Mouse (Mus musculus) ES-Bruce4 (cell line): ENCODE results near the gene Plg. TPM values are rescaled to one million over a fixed set of nuclear protein-coding genes. Genes with fewer than 3 reads are reported as not detected.

Source experiments
- H3K27ac ChIP-seq: 2 replicates; pipeline ENCODE4 v1.5.1; 2012; ENCODE audit warnings: low read length, inconsistent platforms; ENCODE audit not compliant: insufficient read depth
- H3K27me3 ChIP-seq: 2 replicates; pipeline ENCODE4 v1.6.1; 2012; ENCODE audit warnings: mild to moderate bottlenecking, low read length, inconsistent platforms; ENCODE audit not compliant: control insufficient read depth, poor library complexity, insufficient read depth, severe bottlenecking
- H3K36me3 ChIP-seq: 2 replicates; pipeline ENCODE4 v1.6.1; 2012; ENCODE audit warnings: inconsistent platforms, mild to moderate bottlenecking, low read length, moderate library complexity; ENCODE audit not compliant: control insufficient read depth, poor library complexity, insufficient read depth, severe bottlenecking
- H3K4me1 ChIP-seq: one replicate; pipeline ENCODE4 v1.8.1; 2011; ENCODE audit warnings: low read length; ENCODE audit not compliant: control insufficient read depth, insufficient read depth
- H3K4me3 ChIP-seq: 2 replicates; pipeline ENCODE4 v1.5.1; 2011; ENCODE audit warnings: low read depth, mild to moderate bottlenecking, low read length
- H3K9ac ChIP-seq: 2 replicates; pipeline ENCODE4 v1.6.1; 2012; ENCODE audit warnings: low read depth, mild to moderate bottlenecking, inconsistent platforms; ENCODE audit not compliant: poor library complexity, severe bottlenecking
- H3K9me3 ChIP-seq: replicated peaks from 2 replicates; pipeline ENCODE4 v1.6.1; 2012; ENCODE audit warnings: mild to moderate bottlenecking, low read length, inconsistent platforms; ENCODE audit not compliant: control insufficient read depth, poor library complexity, insufficient read depth, severe bottlenecking
- CTCF ChIP-seq: IDR thresholded peaks from one replicate; pipeline ENCODE4 v1.8.1; 2011; ENCODE audit warnings: low read depth, low read length
- EP300 ChIP-seq: IDR thresholded peaks from 2 replicates; pipeline ENCODE4 v1.6.1; 2011; ENCODE audit warnings: low read depth, low read length; ENCODE audit not compliant: insufficient read depth
- POLR2A ChIP-seq: IDR thresholded peaks from one replicate; pipeline ENCODE4 v1.8.1; 2011; ENCODE audit warnings: low read length; ENCODE audit not compliant: insufficient read depth
- polyA plus RNA-seq: library from polyadenylated mRNA; stranded (reverse); fragments of >200 nt; gene quantifications from 2 replicates; pipeline ENCODE4 v1.2.4, GENCODE M21; 2011; ENCODE audit warnings: low read depth; ENCODE audit not compliant: missing spikeins, insufficient read depth, insufficient read length

Gene Plg
- polyA plus RNA-seq, 1 experiment, result not detected

DNA sequence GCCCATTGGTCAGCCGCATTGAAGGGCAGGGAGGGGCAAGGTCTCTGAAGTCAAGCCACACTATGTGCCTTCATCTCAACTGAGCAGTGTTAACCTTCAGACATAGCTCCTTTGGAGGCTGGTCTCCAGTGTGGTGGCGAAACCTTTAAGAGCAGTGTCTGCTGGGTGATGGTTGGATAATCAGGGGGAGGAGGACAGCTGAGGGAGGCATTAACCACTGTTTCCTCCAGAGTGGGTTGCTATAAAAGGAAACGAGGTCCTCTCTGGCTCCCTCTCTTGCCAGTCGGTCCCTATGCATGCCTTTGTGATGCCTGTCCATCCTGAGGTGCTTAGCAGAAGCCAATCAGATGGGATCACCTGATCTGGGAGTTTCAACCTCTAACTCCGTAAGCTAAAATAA lies 90.3 kb downstream of the Plg start:
- H3K9ac ChIP-seq, result no peak overlapping the region
- no peak overlapping the region for H3K4me3 ChIP-seq
- no peaks in the 10 kb centered on the region for H3K4me1 ChIP-seq
- TF ChIP-seq CTCF (no peak), POLR2A (no peak), EP300 (no peak)
- no peaks in the 10 kb centered on the region for H3K27me3 ChIP-seq
- H3K27ac ChIP-seq, result no peak overlapping the region
- H3K9me3 ChIP-seq, result no peaks in the 10 kb centered on the region
- no peaks in the 10 kb centered on the region for H3K36me3 ChIP-seq

Other genes starting within 250 kb of the Plg start
- 44.3 TPM in 2 replicates for gene Map3k4, start 59.8 kb upstream of the Plg start, polyA plus RNA-seq
- gene Slc22a3, start 129.1 kb downstream of the Plg start, polyA plus RNA-seq, result 0.38 and 0.63 TPM in 2 replicates
- not detected in 2 replicates for gene Slc22a2, start 205.5 kb downstream of the Plg start, polyA plus RNA-seq